Mouse (Mus musculus): ENCODE measurements around the gene Rnf144b. TPM values are rescaled to one million over a fixed set of nuclear protein-coding genes. Genes with fewer than 3 reads are reported as not detected.

Rnf144b gene
- polyA plus RNA-seq, 1 experiment from 2014 or later = 1.6 TPM

DNA sequence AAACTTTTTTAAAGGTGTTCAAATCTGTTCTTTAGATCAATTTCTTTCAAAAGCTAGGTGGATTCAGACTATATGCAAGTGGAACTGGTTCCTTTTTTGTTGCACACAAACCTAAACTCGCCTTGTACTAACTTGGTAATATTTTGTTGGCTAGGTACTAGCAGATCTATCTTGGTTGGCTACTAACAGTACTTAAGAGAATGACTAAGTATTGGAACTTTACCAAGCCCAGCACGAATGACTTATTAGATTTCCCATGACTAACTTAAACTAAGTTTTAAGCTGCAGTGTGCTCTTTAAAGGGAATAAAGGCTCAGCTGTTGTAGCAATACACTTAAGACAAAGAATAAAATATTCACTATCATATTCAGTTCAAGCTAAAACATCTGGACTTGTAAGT is 33.2 kb upstream of the Rnf144b start:
- Histone ChIP-seq H3K9ac (ENCODE audit: low read depth, low read length) (no peak overlapping the region), H3K4me3 (replicated peaks; ENCODE audit: low read depth, low read length) (no peak overlapping the region), H3K27me3 (ENCODE audit: insufficient read depth, low read length) (no peaks in the 10 kb centered on the region), H3K27ac (no peak overlapping the region), H3K36me3 (ENCODE audit: insufficient read depth, low read length) (peaks cover 26% of the 10 kb centered on the region), H3K4me1 (replicated peaks; ENCODE audit: insufficient read depth, low read length) (no peaks in the 10 kb centered on the region), H3K4me2 (ENCODE audit: low read length) (no peak overlapping the region), H3K9me3 (replicated peaks; ENCODE audit: low read length) (no peaks in the 10 kb centered on the region)
- TF ChIP-seq CTCF (IDR thresholded peaks at IDR 0.05; ENCODE audit: low read depth) = no peak
- WGBS = 86% methylated on average over 2 of the region's 2 CpGs
- DNase-seq (ENCODE audit: low spot score) (no peak), ATAC-seq (replicated peaks; ENCODE audit: low FRiP score, low read depth) (no peak)

DNA sequence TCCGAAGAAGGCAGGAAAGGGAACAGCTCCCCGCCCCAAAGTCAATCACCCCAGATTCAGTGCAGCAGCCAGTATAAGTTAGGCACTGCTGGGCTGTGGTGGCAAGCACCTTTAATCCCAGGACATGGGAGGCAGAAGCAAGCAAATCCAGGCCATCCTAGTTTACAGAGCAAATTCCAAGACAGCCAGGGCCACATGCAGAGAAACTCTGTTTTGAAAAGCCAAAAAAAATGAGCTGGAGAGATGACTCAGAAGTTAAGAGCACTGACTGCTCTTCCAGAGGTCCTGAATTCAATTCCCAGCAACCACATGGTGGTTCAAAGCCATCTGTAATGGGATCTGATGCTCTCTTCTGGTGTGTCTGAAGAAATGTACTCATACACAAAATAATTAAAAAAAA is 28.7 kb upstream of the Rnf144b start:
- H3K9me3 ChIP-seq (replicated peaks; ENCODE audit: low read length) = no peaks in the 10 kb centered on the region
- H3K4me2 ChIP-seq (ENCODE audit: low read length) = no peak overlapping the region
- WGBS = 95% methylated on average over 2 of the region's 2 CpGs
- H3K27me3 ChIP-seq (ENCODE audit: insufficient read depth, low read length) = no peaks in the 10 kb centered on the region
- no peaks in the 10 kb centered on the region for H3K4me1 ChIP-seq (replicated peaks; ENCODE audit: insufficient read depth, low read length)
- ATAC-seq (replicated peaks; ENCODE audit: low FRiP score, low read depth) (no peak), DNase-seq (ENCODE audit: low spot score) (no peak)
- peaks cover 44% of the 10 kb centered on the region for H3K36me3 ChIP-seq (ENCODE audit: insufficient read depth, low read length)
- no peak for TF ChIP-seq CTCF (IDR thresholded peaks at IDR 0.05; ENCODE audit: low read depth)
- no peak overlapping the region for H3K9ac ChIP-seq (ENCODE audit: low read depth, low read length)
- H3K4me3 ChIP-seq (replicated peaks; ENCODE audit: low read depth, low read length) = no peak overlapping the region
- no peak overlapping the region for H3K27ac ChIP-seq

DNA sequence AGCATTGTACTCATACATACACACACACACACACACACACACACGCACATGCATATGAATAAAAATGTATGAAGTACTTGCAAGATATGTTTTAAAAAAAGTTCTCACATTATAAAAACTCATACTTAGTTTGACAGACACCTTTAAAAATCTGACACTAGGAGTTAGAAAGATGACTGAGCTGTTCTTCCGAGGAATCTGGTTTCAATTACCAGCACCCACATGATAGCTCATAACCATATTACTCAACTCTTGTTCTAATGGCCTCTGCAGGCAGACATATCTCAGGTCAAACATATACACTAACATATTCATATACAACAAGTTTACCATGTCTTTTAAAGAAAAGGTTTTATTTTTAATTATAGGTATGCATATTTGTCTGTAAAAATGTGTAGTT is 25.9 kb upstream of the Rnf144b start:
- Histone ChIP-seq H3K9me3 (replicated peaks; ENCODE audit: low read length) (no peaks in the 10 kb centered on the region), H3K36me3 (ENCODE audit: insufficient read depth, low read length) (peaks cover 38% of the 10 kb centered on the region), H3K4me2 (ENCODE audit: low read length) (no peak overlapping the region), H3K27me3 (ENCODE audit: insufficient read depth, low read length) (no peaks in the 10 kb centered on the region), H3K4me3 (replicated peaks; ENCODE audit: low read depth, low read length) (no peak overlapping the region), H3K4me1 (replicated peaks; ENCODE audit: insufficient read depth, low read length) (no peaks in the 10 kb centered on the region), H3K9ac (ENCODE audit: low read depth, low read length) (no peak overlapping the region), H3K27ac (no peak overlapping the region)
- 84% methylated on average over 2 of the region's 2 CpGs for WGBS
- ATAC-seq (replicated peaks; ENCODE audit: low FRiP score, low read depth) (no peak), DNase-seq (ENCODE audit: low spot score) (no peak)
- no peak for TF ChIP-seq CTCF (IDR thresholded peaks at IDR 0.05; ENCODE audit: low read depth)

DNA sequence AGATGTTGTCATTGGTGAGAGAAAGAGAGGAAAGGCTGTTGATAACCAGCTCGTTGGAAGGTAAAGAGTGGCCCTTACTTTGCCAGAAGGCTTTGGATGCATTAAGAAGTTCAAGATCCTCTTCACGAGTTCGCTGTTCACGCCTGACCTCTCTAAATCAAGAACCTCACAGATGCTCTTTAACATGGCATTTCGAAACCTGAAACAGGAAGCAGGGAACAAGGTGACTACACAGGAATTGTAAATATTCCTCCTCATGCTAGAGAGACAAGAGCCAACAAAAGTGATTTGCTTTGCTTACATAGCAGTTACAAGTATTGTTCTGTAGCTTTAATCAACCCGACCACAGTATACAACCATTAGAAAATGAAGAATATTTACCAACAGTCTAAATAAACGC is 23.2 kb upstream of the Rnf144b start:
- H3K9ac ChIP-seq (ENCODE audit: low read depth, low read length) = no peak overlapping the region
- H3K4me1 ChIP-seq (replicated peaks; ENCODE audit: insufficient read depth, low read length) = peaks cover 8% of the 10 kb centered on the region
- no peak for TF ChIP-seq CTCF (IDR thresholded peaks at IDR 0.05; ENCODE audit: low read depth)
- H3K27ac ChIP-seq = no peak overlapping the region
- 41% methylated on average over 7 of the region's 7 CpGs for WGBS
- H3K27me3 ChIP-seq (ENCODE audit: insufficient read depth, low read length) = no peaks in the 10 kb centered on the region
- H3K4me2 ChIP-seq (ENCODE audit: low read length) = no peak overlapping the region
- H3K9me3 ChIP-seq (replicated peaks; ENCODE audit: low read length) = no peaks in the 10 kb centered on the region
- peaks cover 37% of the 10 kb centered on the region for H3K36me3 ChIP-seq (ENCODE audit: insufficient read depth, low read length)
- DNase-seq (ENCODE audit: low spot score) = no peak
- ATAC-seq (replicated peaks; ENCODE audit: low FRiP score, low read depth) = no peak
- no peak overlapping the region for H3K4me3 ChIP-seq (replicated peaks; ENCODE audit: low read depth, low read length)

DNA sequence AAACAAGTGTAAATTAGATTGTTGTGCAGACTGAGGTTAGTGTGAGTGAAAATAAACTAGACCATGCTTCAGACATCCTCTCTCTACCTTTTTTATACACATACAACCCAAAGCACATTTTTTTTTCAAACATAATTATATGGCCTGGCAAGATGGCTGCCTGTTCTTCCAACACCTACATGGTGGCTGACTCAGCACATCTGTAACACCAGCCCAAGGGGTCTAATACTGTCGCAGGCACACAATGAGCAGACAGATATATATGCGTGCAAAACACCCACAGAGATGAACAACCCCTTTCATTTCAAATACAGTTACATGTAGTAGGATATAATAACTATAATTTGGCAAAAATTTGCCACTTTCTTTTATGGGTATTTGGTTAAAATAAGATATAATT is 21.9 kb upstream of the Rnf144b start:
- 89% methylated on average over 2 of the region's 2 CpGs for WGBS

DNA sequence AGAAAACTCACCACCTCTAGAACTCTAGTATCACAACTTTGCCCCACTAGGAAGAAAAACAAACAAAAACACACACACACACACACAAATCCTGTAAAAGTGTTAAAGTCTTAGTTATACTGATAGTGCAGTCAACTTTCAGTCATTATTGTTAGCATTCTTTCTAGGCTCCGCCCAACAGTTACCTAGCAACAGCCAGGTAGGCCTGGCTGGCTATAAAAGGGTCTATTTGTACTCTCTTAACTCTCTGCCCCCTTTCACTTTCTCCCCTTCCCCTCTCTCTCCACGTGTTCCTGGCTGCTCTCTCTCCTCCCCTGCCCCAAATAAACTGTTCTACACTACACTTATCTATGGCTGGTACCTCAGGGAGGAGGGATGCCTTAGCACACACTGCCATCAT is 18.3 kb upstream of the Rnf144b start:
- Histone ChIP-seq H3K36me3 (ENCODE audit: insufficient read depth, low read length) (peaks cover 5% of the 10 kb centered on the region; the same call in 1 of the 2 replicates), H3K4me1 (replicated peaks; ENCODE audit: insufficient read depth, low read length) (peaks cover 8% of the 10 kb centered on the region), H3K4me2 (ENCODE audit: low read length) (peak overlapping the region; percentile 71), H3K27me3 (ENCODE audit: insufficient read depth, low read length) (no peaks in the 10 kb centered on the region), H3K27ac (no peak overlapping the region), H3K4me3 (replicated peaks; ENCODE audit: low read depth, low read length) (peak overlapping the region; percentile 83), H3K9ac (ENCODE audit: low read depth, low read length) (no peak overlapping the region), H3K9me3 (replicated peaks; ENCODE audit: low read length) (no peaks in the 10 kb centered on the region)
- DNase-seq (ENCODE audit: low spot score) (no peak), ATAC-seq (replicated peaks; ENCODE audit: low FRiP score, low read depth) (no peak)
- 29% methylated on average over 2 of the region's 2 CpGs for WGBS
- TF ChIP-seq CTCF (IDR thresholded peaks at IDR 0.05; ENCODE audit: low read depth) = no peak

More for the DNA sequence above, 21.9 kb upstream of the Rnf144b start:
- Histone ChIP-seq H3K9me3 (replicated peaks; ENCODE audit: low read length) (no peaks in the 10 kb centered on the region), H3K27me3 (ENCODE audit: insufficient read depth, low read length) (no peaks in the 10 kb centered on the region), H3K4me2 (ENCODE audit: low read length) (no peak overlapping the region), H3K9ac (ENCODE audit: low read depth, low read length) (no peak overlapping the region), H3K4me3 (replicated peaks; ENCODE audit: low read depth, low read length) (no peak overlapping the region), H3K4me1 (replicated peaks; ENCODE audit: insufficient read depth, low read length) (peaks cover 8% of the 10 kb centered on the region), H3K27ac (no peak overlapping the region), H3K36me3 (ENCODE audit: insufficient read depth, low read length) (peaks cover 27% of the 10 kb centered on the region)
- DNase-seq (ENCODE audit: low spot score) (no peak), ATAC-seq (replicated peaks; ENCODE audit: low FRiP score, low read depth) (no peak)
- no peak for TF ChIP-seq CTCF (IDR thresholded peaks at IDR 0.05; ENCODE audit: low read depth)

DNA sequence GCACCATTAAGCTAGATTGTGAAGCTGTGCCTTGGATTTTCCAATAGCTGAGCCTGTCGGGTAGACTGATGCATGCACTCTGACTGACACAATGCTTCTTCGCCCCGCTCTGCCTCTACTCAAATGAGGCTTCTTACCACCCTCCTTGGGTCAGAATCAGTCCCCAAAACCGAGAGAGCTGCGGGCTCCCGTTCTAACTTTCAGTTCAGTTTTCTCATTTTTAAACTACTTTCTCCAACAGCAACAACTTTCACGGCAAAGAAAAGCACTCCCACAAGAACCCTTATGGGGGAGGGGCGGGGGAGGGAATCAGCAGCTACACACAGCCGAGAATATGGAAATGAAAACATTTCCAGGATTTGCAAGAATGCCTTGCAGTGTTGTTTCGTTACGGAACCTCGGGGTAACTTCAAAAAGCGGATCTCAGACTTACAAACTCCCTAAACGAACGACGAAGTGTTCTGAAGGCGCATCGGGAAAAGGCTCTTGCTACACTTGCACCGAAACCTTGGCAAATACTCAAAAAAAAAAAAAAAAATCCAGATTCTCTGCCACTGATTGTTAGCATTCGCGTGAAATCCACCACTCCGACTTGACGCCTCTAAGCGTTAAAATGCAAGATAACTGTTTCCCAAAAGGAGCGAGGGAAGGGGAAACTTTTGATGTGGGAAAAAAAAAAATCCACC is 17.5 kb upstream of the Rnf144b start:
- Histone ChIP-seq H3K9me3 (replicated peaks; ENCODE audit: low read length) (no peaks in the 10 kb centered on the region), H3K36me3 (ENCODE audit: insufficient read depth, low read length) (0 out of 2 replicates have a peak, but pooled peaks cover 3% of the 10 kb centered on the region), H3K27me3 (ENCODE audit: insufficient read depth, low read length) (no peaks in the 10 kb centered on the region), H3K4me1 (replicated peaks; ENCODE audit: insufficient read depth, low read length) (peaks cover 8% of the 10 kb centered on the region), H3K4me2 (ENCODE audit: low read length) (peak overlapping the region; percentile 71), H3K27ac (peak overlapping the region; percentile 99), H3K9ac (ENCODE audit: low read depth, low read length) (peak overlapping the region; percentile 91), H3K4me3 (replicated peaks; ENCODE audit: low read depth, low read length) (peak overlapping the region; percentile 83)
- no peak for TF ChIP-seq CTCF (IDR thresholded peaks at IDR 0.05; ENCODE audit: low read depth)
- WGBS = under 1% methylated on average over 25 of the region's 25 CpGs
- peak; percentile 53 for DNase-seq (ENCODE audit: low spot score)
- ATAC-seq (replicated peaks; ENCODE audit: low FRiP score, low read depth) = no peak
